Mouse (Mus musculus) cerebellum, adult 9-11 months (tissue): ENCODE measurements around the gene Irx4.

Experiments
- DNase-seq: peaks from one replicate; pipeline ENCODE4 v3.0.0; 2022

The Irx4 gene

DNA sequence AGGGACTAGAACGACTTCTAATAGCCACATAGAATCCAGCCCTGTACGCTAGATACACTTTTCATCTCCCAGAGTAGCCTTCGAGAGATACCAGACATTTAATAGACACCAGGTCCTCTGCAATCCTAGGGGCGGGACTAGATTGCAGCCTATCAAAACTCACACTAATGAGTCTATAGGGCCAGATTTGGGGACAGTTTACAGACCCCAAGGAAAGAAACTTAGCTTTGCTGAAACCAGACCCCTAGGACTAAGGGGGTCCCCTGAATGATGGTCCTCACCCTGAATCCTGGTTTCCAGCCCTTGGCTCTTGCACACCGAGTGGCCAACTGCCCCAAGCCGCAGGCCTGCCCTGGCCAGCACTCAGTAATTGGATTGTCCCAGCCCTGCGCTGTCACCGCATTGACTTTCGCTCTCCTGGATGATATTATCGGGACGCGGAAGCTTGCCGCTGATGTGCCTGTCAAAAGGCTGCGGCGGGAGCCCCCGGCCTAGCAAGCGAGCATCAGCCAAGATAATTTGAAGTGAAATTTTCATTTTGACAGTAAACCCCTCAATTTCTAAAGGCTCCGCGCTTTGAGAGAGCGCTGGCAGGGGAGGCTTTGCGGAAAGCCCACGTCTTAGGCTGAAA is 10.3 kb downstream of the Irx4 start:
- DNase-seq = no peak

DNA sequence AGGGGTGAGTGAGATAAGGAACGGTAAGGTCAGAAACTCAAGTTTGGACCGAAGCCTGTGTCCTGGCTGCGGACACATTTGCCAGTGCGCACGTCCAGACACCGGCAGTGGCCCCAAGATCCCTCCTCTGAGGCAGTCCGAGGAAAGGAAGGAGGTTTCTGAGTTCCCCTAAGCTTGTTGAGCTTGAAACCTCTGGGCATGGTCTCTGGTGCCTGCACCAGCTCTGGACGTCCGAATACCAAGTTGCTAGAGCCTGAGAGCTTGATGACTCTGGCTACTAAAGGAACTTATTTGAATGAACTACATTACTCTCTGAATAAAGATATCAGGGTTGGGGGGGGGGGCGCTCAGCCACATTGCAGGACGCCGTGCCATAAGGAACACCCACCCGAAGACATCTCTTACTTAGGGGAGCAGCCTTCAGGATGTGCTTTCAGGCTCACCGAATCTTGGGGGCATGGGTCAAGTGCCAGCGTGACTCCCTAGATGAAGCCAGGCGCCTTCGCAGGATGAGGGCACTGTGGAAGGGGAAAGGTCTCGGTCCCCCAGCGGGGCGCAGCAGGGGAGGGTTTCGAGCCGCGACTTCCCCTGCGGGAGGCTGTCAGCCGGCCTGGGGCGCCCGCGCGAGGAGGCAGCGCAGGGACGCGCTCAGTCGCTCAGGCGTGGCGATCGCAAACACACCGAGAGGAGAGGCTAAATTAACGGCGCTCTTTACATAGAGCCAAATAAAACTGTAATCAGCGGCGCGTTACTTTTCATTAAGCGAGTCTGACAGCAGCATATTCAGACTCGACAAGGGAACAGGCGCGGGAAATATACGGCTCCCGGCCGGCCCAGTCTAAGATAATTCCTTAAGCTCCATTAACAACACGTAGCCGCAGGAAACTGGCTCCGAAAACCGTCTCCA is 11.3 kb downstream of the Irx4 start:
- no peak for DNase-seq

DNA sequence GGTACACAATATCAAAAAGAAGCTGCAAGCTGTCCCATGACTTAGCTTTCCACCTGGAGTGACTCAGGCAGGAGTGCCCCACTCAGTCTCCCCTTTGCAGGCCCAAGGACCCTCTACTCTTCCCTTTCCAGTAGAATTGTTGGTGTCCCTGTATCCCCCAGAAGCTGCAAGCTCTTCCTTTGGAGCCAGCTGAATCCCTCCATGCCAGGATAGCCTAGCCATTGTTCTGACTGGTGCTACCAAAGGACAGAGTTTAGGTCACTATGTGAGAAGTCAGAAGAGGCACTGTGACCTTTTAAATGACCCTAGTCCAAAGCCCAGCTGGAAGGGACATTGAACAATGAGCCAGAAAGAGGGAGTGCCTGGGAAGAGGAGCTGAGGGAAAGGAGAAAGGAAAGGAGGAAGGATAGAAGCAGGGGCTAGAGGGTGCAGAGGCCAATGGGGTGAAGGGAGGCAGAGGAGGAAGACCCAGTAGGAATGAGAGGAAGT is 12.6 kb downstream of the Irx4 start:
- no peak for DNase-seq

DNA sequence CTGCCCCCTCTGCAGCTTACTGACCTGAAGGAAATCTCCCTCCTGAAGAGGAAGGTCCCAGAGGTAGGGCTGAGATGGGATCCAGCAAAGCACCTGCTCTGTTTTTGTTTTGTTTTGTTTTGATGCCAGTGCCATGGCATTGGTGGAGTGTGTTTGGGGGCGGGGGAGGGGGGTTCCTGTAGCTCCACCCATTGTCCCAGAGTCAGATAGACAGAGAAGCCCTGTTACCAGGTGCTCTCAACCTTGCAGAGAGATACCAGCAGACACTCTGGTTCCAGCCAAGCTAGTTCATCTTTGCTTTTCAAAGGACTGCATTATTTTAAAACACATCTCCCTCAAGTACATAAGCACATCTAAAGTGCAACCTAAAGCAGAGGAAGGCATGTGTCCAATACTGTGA is 13.3 kb downstream of the Irx4 start:
- no peak for DNase-seq

DNA sequence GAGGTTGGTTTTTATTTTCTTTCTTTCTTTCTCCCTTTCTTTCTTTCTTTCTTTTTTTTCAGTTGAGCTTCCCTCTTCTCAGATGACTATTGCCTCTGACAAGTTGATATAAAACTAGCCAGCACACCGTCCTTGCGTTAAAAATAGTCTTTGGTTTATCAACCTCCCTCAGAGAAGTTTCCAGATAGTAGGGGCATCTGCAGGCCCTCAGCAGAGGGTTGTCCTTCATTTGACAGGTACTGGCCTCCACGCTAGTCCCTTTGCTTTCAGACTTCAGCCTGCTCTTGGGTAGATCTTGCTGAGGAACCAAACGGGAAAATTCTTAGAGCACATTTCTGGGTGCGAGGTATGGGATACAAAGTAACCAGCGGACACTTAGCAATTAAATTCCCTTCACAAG is 17.1 kb downstream of the Irx4 start:
- no peak for DNase-seq

DNA sequence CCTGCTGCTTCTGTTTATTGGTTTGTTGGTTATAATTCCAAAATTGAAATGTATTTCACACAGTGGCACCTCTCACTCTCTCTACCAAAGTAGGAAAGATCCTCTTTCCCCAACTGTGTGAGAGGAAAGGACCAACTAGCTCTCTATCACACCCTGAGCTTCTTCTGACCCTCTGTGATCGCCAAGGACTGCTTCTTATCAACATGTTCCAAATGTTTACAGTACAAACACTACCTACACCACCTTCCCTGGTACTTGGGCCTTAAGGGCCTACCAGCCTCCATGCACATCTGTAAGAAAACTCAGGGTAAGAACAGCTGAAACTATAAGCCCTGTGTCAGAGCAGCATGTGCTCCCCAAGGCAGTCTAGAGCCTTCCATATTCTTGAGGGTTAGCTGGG is 17.5 kb downstream of the Irx4 start:
- no peak for DNase-seq

DNA sequence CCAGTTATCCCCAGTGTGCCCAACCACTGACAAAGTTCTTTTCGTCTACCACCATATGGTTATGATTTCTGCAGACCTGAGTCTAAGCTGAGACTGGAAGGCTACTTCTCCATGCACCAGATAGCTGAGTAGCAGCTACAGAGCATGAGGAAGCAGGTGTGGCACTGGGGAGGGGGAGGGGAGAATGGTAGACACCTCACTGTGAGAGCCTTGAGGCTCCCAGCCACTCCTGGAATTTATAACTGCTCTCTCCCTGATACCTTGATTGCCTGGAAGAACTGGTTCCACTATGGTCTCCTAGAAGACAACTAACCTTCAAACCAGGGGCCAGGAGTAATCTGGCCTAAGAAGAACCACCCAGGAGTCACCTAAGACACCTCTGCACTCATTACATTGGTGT is 18.9 kb downstream of the Irx4 start:
- DNase-seq = no peak

DNA sequence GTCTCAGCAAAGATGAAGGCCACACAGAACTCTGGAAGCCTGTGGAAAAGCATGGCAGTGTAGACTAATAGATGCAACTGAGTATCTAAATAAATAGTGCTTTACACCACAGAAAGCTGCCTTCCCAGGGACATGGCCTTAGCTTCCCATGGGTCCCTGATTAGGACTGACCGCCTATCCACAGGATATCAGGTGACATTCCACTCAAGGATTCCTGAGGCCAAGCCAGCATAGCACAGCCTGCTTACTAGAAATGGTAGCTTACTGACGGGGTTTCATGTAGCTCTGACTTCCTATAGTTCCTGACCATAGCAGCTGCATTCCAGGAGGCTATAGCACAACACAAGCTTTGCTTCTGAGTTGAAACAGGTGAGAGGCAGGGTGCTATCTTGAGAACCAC is 22.1 kb downstream of the Irx4 start:
- DNase-seq = no peak

DNA sequence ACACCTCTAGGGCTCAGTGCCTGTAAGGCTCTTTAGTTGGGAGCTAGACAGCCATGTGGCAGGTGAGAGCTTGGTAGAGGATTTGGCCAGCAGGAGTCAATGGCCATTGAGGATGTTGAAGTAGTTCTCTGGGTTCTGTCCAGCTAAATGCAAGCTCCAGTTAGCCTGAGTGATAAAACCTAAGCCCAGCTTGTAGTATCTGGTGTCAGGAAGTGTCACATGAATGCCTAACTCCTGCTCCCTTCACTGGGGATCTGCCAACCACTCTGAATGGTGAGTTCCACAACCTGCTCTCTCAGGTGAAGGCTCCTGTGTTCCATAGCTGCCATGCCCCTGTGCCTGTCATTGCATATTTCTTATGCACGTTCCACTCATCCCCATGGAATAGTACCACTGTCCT is 23.3 kb downstream of the Irx4 start:
- no peak for DNase-seq

DNA sequence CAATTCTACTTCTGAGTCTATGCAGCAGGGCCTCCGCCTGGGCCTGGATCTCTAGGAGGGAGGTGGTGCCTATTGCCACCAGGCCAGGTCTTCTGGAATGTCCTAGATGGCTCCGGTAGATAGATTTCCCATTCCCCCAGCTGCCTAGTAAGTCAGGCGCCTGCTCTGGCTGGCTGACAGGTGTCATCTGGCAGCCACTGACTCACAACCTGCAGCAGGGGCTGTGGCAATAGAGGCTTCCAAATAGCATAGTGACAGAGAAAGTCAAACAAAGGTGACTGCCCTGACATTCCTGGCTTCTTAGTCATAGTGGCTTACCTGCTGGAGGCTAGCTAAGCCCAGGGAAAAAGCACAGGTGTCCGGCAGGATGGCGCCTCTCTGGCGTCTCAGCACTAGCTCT is 29.9 kb downstream of the Irx4 start:
- no peak for DNase-seq

DNA sequence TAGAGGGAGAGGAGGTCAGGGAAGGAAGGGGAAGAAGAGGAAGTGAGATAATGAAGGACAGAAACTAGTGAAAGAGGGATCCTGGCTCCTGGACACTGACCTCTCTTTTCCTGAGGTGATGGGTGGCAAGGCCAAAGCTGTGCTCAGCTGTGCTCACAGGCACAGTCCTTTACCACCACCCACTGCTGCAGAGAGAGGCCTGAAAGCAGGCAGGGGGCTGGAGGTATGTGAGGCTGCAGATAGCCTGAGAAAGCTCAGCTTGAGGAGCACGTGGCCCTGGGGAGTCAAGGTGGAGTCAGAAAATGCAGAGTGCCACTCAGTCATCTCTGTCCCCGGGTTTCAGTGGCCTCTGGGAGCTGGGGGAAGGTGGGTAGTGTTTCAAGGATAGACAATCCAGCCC is 30.8 kb downstream of the Irx4 start:
- DNase-seq = no peak

DNA sequence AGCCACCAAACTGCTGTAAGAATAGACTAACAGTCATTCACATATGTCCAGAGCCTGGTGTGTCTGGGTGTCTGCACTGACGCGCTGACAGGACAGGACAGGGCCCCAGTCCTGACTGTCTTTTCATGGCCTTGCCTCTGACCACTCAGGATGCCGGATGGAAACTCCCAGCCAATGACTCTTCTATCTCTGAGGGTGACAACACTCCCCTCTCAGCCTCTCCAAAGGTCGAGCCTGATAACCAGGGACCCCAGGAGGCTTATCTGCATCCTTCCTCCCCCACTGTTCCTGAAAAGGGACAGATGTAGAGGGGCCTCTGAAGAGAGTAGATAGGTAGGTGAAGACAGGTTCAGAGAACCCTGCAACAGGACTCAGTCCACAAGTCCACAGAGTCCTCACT is 38.4 kb downstream of the Irx4 start:
- no peak for DNase-seq

DNA sequence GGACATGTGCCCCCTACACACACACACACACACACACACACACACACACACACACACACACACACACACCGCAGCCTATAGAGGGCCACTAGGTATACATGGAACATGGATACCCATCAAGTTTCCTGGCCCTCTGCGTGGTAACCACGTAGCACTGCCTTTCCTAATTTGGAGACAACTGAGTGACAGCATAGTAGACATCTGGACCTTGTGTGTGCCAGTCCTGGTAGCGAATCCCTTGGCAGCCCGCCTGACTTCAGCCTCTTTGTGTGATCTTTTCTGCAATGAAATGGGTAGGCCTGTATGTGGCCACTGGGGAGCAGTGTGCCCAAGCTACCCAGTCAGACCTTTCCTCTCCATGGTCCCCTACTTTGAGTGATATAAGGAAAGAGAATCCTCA is 39.0 kb downstream of the Irx4 start:
- no peak for DNase-seq

DNA sequence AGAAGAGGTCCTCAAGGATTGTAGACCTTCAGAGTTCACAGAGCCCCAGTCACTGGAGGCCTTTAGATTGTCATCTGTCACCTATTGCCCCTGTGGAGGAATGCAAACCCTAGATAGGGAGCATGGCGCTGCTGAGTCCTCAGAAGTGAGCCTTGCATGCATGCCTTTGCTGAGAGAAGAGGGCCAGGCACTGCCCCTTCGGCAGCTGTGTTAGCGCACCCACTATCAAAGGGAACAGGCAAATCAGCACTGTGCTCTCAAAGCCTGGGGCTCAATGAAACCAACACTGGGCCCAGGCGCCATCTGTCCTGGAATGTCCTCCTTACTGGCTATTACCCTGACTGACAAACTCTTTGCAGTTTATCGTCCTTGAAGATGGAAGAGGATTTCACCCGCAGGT is 44.5 kb downstream of the Irx4 start:
- DNase-seq = no peak

DNA sequence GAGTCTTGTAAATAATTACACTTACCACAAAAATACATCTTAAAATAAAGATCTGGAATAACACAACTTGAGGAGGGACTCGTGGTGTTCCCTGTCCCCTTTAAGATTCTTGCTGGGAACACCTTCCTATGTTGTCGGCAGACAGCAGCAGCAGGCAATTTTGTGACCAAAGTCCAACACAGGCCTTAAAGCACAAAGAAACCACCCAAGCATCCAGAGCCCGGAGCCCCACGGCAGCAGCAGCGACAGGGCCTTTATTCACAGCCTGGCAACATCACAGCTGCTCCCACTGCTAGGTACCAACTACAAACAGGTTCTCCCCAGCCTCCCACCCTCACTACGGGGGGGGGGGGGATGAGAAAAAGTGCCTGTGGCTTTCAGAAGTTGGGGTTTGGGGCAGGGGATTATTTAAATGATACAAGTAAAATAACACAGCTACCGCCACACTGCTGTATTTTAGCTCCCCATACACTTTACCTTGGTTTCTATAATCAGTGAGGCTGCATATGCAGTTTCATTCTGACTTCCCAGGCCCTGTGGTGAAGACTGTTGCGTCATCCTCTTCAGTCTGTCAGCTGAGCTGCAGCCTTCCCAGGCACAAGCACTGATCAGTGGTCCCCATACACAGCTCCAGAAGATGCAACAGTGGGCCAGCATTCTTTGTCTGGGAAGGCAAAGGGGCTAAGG is 45.3 kb downstream of the Irx4 start:
- DNase-seq = no peak

DNA sequence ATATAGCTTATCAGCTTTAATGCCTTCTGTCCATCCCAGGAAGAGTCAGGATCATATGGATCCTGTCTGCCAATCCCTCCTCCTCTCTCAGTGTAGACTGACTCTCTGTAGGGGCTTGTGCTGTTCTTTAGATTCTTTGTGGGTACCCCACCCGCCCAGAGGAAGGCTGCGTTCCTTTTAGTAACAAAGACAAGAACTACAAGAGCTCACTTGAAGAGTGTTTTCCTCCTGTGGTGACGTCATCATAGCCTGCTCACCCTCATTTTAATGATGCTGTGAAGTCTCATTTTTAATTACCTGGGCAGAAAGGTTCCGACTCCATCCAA is 45.8 kb downstream of the Irx4 start:
- no peak for DNase-seq

DNA sequence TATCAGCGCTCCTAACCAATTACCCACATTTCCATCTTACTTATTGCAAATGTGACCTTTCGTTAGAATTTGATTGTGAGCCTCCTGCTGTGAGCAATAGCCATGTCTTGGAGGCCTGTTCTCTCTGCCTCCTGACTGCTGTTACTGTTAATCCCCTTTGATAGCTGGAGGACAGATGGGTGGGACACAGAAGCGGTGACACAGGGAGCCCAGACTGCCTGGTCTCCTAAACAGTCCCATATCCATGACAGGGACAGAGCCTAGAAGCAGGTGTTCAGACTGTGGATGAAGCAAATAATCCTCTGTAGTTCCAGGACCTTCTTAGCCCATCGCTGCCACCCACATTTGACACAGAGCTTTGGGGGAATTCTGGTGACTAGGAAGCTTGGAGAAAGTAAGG is 46.2 kb downstream of the Irx4 start:
- DNase-seq = no peak

DNA sequence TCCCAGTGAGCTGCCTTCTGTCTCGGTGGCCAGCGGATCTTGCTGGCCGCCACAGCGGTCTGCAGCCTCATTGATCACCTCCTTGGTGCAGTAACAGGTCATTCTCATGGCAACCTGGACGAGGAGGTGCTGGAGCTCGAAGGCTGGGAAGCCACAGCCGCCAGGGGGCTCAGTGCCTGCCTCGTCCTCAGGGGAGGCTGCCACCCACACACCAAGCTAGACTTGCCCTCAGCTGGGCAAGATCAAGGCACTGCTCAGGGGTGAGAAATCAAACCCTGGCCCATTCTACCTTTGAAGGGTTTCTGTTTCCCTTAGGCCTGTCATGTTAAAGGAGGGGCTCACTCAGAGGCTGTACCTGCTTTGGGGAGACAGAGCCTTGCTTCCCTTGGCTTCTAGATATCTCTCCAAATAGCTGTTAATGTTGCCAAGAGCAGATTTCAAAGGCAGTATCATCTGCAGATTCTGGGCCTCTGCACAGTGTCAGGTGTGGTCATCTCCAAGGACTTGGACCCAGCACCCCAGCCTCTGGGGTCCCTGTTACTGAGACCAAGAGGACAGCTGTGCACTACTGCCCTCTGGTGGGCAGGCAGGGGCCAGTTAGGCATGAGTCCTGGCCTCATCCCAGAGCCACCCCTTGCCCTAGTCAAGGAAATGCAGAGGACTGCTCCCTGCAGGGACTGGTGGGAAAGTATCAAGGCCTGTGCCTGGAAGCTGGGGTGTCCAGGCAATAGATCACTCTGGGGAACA is 50.1 kb downstream of the Irx4 start:
- no peak for DNase-seq
